In the genomic region with DNA sequence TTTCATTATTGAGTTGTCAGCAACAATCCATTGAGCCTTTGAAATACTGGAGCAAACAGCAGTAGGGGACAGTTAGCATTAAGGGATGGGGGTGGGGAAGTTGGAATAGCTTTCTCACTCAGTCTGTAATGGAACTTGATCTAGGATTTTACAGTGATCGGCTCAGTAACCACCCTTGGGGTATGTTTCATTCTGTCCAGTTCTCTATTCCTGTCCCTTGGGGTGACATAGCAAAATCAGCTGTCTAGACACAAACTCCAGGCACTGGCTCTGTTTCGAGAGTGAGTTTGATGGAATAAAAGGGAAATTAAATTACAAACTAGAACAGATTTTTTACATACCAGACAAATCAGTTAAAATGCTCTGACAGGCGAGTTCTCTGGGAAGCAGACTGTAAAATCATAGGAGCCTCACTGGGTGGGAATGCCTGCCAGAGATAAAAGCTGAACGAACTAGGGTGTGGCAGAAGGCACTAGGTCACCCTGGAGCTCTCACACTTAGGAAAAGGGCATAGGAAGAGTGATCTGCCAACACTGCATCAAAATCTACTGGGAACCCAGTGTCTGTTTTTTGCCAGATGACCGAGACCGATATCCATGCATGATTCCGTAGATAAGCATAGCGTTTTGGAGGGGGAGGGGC, we compare ENCODE assay signal across 8 mouse cellular contexts. TPM values are rescaled to one million over a fixed set of nuclear protein-coding genes. Genes with fewer than 3 reads are reported as not detected.
DNase-seq lines count a peak whose midpoint lies in the region; ATAC-seq and TF ChIP-seq lines count a peak whose summit lies in the region.

No protein-coding gene starts in this region.

- no peaks in the 10 kb centered on the region for H3K36me3 ChIP-seq in kidney, adult 2 months (ENCODE audit: control insufficient read depth, insufficient read depth, low read length)
- no peaks in the 10 kb centered on the region for H3K36me3 ChIP-seq in embryonic facial prominence, embryonic 11.5 days (replicated peaks; ENCODE audit: control insufficient read depth, insufficient read depth, low read depth, low read length)
- no peaks in the 10 kb centered on the region for H3K36me3 ChIP-seq in hindbrain, embryonic 15.5 days

- H3K4me1 ChIP-seq in kidney, adult 2 months (ENCODE audit: control insufficient read depth, insufficient read depth, low read length): no peaks in the 10 kb centered on the region
- no peaks in the 10 kb centered on the region for H3K4me1 ChIP-seq in embryonic facial prominence, embryonic 11.5 days (ENCODE audit: control insufficient read depth, insufficient read depth, low read length)
- no peaks in the 10 kb centered on the region for H3K4me1 ChIP-seq in hindbrain, embryonic 15.5 days (replicated peaks)

- H3K9ac ChIP-seq in embryonic facial prominence, embryonic 11.5 days (replicated peaks; ENCODE audit: low read length): no peak overlapping the region
- no peak overlapping the region for H3K9ac ChIP-seq in hindbrain, embryonic 15.5 days

- H3K27me3 ChIP-seq in kidney, adult 2 months (replicated peaks; ENCODE audit: control insufficient read depth, insufficient read depth, low read length): no peaks in the 10 kb centered on the region
- H3K27me3 ChIP-seq in embryonic facial prominence, embryonic 11.5 days (ENCODE audit: control insufficient read depth, insufficient read depth, low read length): no peaks in the 10 kb centered on the region
- H3K27me3 ChIP-seq in hindbrain, embryonic 15.5 days: no peaks in the 10 kb centered on the region

- WGBS in kidney, adult 2 months: 50% methylated on average over 8 of the region's 8 CpGs
- 54% methylated on average over 8 of the region's 8 CpGs for WGBS in embryonic facial prominence, embryonic 11.5 days
- WGBS in hindbrain, embryonic 15.5 days: 52% methylated on average over 8 of the region's 8 CpGs

- no peak overlapping the region for H3K4me2 ChIP-seq in embryonic facial prominence, embryonic 11.5 days (ENCODE audit: low read depth, low read length)
- H3K4me2 ChIP-seq in hindbrain, embryonic 15.5 days: no peak overlapping the region

- TF ChIP-seq POLR2A in kidney, adult 2 months (IDR thresholded peaks at IDR 0.05; ENCODE audit: low read depth, low read length): no peak

- no peaks in the 10 kb centered on the region for H3K9me3 ChIP-seq in embryonic facial prominence, embryonic 11.5 days (replicated peaks; ENCODE audit: control insufficient read depth, low read length)
- H3K9me3 ChIP-seq in hindbrain, embryonic 15.5 days: no peaks in the 10 kb centered on the region

- no peak for TF ChIP-seq CTCF in kidney, adult 2 months (conservative IDR thresholded peaks at IDR 0.05; ENCODE audit: insufficient read depth, insufficient read length, low read depth, low read length)

- no peak overlapping the region for H3K4me3 ChIP-seq in kidney, adult 2 months (ENCODE audit: insufficient read depth, low read depth, low read length)
- H3K4me3 ChIP-seq in embryonic facial prominence, embryonic 11.5 days (ENCODE audit: low read depth, low read length): no peak overlapping the region
- no peak overlapping the region for H3K4me3 ChIP-seq in hindbrain, embryonic 15.5 days

- ATAC-seq in embryonic facial prominence, embryonic 11.5 days (replicated peaks; ENCODE audit: insufficient number of reproducible peaks, low FRiP score, low TSS enrichment, low read depth): peak; percentile 84
- peak; percentile 61; the same call in 1 of the 2 replicates for ATAC-seq in hindbrain, embryonic 15.5 days (ENCODE audit: low FRiP score, low read depth)

- DNase-seq in kidney, adult 2 months: peak; percentile 12
- no peak for DNase-seq in kidney, adult 11 months
- peak; percentile 92 for DNase-seq in Muller cell, postnatal 12 days (ENCODE audit: inconsistent ontology term)
- peak; percentile 68 for DNase-seq in embryonic facial prominence, embryonic 11.5 days (ENCODE audit: low spot score)
- no peak for DNase-seq in ovary, postnatal 36 days (ENCODE audit: low spot score)
- no peak for DNase-seq in urinary bladder, postnatal 25 days (ENCODE audit: low spot score)
- DNase-seq in urinary bladder, postnatal 4 days (ENCODE audit: low spot score in 2 of 2): no peak

- H3K27ac ChIP-seq in kidney, adult 2 months (ENCODE audit: insufficient read depth, low read depth, low read length): no peak overlapping the region
- H3K27ac ChIP-seq in embryonic facial prominence, embryonic 11.5 days (replicated peaks; ENCODE audit: low read depth, low read length): no peak overlapping the region; the same call in 1 of the 2 replicates
- no peak overlapping the region for H3K27ac ChIP-seq in hindbrain, embryonic 15.5 days (replicated peaks)

RNA-seq across cellular contexts. Expression of a gene that starts 33.3 kb away (rescaled TPM):
- polyA plus RNA-seq in kidney, adult 2 months (2012; rRNA removed): 12.1 and 13.1 TPM in 2 replicates
- polyA plus RNA-seq in embryonic facial prominence, embryonic 11.5 days (2014; fragmentation: Nextera tagmentation; extraction: Ambion mirVana): 12.1 and 12.7 TPM in 2 replicates
- polyA plus RNA-seq in hindbrain, embryonic 15.5 days (2015; fragmentation: Nextera tagmentation; extraction: Ambion mirVana): 5.7 and 7.5 TPM in 2 replicates

Comparison
In these comparisons a context has a peak if more than half of its experiments do, and no peak if none do; other contexts are left out.
1. DNase-seq: peak in kidney, adult 2 months (single experiment), Muller cell, postnatal 12 days (single experiment) and embryonic facial prominence, embryonic 11.5 days (single experiment); none in kidney, adult 11 months (single experiment), ovary, postnatal 36 days (single experiment), urinary bladder, postnatal 25 days (single experiment) and urinary bladder, postnatal 4 days (0 of 2).